Mouse (Mus musculus): ENCODE measurements around the gene Epha5. TPM values are rescaled to one million over a fixed set of nuclear protein-coding genes. Genes with fewer than 3 reads are reported as not detected.

Gene Epha5
- total RNA-seq, 2 experiments from 2014 or later, result 3.3 to 4.1 TPM

DNA sequence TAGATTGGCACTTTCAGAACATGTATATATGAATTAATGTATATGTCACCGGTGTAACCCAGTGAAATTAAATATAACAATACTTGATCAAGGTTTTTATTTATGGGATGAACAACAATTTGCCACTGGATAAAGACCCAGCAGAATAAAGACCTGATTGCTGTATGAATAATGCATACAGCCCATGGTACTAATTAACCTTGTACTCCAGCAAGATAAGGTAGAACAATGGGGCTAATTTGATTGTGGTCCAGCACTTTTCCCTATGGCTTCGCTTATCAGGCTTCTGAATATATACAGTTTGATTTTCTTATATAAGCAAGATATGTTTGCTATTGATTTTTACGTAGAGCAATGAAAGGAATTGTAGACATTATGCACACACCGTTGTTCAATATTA lies 103.6 kb downstream of the Epha5 start:
- DNase-seq (ENCODE audit: low spot score in 2 of 2), result no peak

GRCm38 (mm10) chr5:84298878-84299736 lies 118.1 kb downstream of the Epha5 start:
- no peak for DNase-seq (ENCODE audit: low spot score in 2 of 2)

DNA sequence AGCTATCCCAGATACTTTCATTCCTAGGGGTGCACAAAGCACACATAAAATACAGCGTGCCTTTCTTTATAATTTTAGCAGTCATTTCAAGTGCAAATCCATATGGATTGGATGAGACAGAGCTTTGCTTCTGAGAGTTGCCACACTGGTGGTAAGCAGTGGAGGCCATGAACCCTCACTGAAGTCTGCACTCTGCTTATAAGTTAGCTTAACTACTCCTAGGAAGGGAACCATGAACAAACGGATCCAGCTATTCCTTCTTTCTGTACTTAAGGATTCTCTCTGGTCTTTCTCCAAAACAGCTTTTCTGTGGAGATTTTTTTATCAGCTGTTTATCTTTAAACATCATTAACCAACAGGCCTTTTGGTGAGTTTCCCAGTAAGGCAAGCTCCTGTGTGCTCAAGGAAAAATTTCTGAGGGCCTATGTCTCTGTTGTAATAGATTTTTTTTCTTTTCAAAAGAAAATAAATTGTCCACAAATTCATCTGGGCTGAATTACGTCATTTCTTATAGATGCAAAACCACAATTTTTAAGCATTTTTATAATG lies 127.7 kb downstream of the Epha5 start:
- no peak for DNase-seq (ENCODE audit: low spot score in 2 of 2)

GRCm38 (mm10) chr5:84281290-84282017 lies 135.7 kb downstream of the Epha5 start:
- no peak for DNase-seq (ENCODE audit: low spot score in 2 of 2)

DNA sequence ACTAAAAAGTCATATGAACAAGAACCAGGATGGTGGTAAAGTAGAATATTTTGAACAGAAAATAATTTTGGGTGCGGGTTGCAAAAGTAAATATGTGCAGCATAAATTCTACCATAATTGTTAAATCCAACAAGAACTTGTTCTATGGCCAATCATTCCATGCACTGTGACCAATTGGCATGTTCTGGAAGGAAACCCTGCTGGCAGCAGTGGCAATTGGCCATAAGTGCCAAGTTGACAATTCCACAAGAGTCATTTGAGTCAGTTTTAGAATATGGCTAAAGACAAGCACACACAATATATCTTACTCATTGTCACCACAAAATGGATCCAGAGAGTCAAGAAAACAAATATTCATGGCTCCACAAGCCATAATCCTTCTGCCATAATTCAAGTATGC lies 140.2 kb downstream of the Epha5 start:
- DNase-seq (ENCODE audit: low spot score in 2 of 2), result no peak

DNA sequence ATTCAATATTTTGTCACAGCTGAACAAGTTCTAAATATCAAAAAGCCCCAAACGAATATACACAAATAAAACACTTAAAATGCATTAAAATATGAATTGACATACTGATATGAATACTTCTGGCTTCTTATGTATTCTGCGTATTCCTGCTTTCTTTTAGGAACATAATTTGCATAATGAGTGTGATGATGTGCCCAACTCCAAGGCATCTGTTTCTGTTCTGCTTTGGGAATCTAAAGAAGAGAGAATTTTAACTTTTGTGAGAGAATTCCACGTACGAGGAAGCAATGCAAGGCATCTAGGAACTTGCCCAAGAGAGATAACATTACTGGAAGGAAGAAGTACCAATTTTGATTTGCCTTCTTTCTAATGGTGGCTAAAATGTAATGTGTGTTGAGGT lies 151.8 kb downstream of the Epha5 start:
- no peak for DNase-seq (ENCODE audit: low spot score in 2 of 2)

- no peak for DNase-seq (ENCODE audit: low spot score in 2 of 2)
Observed at GRCm38 (mm10) chr5:84263999-84264398, 153.2 kb downstream of the Epha5 start.

DNA sequence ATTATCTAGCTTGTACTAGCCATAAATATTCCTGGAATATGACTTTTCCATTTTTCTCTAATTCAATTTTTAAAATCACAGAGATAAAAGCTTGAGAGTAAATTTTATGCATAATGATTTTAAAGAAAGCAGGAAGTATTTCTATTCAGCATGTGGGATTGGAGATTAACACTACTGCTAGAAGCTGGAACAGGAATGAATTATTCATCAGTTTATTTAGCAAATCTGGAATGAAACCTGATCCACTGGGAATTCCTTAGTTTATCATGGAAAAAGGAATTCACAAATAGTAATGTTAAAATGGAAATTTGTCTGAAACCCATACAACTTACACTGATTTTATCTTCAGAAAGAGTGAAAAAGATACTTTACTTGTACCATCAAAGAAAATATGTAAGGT lies 187.2 kb downstream of the Epha5 start:
- no peak for DNase-seq (ENCODE audit: low spot score in 2 of 2)

DNA sequence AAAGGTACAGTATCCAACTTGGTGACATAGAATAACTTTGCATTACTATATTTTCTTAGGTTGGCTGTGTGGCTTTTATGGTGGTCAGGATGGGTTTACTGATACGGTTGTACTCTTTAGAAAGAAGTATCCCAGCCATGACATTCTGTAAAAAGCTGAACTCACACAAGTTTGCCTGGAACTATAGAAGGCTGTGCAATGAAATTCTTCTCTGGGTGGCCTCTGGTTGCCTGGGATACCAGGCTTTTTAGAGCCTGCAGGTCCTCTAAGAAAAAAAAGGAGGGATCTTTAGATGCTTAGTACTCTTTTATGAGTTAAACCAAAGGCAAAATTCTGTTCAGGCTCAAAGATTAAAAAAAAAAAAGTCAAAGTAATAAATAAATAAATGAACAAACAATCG lies 208.6 kb downstream of the Epha5 start:
- DNase-seq (ENCODE audit: low spot score in 2 of 2), result no peak

DNA sequence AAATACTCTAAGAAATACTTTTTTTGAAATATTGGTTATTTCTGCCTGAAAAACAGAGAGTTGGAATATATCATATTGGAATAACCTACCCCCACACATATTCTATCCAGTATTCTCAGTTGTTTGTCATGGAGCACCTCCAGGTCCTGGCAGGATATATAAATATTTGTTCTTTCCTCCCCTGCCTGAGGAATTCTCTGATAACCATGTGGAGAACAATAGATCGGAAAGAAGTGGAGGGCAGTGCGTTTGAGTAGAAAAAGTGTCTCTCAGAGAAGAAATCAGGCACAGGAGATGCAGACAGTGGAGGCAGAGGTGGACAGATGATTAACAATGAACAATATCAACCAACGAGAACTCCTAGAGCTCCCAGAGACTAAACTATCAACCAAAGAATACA lies 223.8 kb downstream of the Epha5 start:
- no peak for DNase-seq (ENCODE audit: low spot score in 2 of 2)

GRCm38 (mm10) chr5:84184189-84184588 lies 233.0 kb downstream of the Epha5 start:
- DNase-seq (ENCODE audit: low spot score in 2 of 2), result no peak

GRCm38 (mm10) chr5:84153095-84153494 lies 264.1 kb downstream of the Epha5 start:
- DNase-seq (ENCODE audit: low spot score in 2 of 2), result no peak

DNA sequence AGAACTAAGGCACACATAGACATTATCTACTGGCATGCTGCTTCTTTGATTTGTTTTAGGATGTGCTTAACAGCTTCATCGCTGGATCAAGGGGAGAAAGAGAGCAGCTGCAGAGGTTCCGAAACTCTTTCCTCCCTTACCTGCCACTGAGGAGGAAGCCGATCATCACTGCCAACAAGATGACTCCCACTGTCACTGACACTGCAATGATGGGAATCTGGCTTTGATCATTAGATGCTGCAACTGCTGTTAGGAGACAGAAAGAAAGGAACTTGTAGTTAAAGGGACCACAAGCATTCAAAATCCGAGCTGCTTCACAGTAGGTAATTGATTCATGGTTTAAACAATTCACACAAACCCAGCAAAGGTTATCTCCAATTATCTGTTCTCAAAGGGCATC lies 275.0 kb downstream of the Epha5 start:
- no peak for DNase-seq (ENCODE audit: low spot score in 2 of 2)

DNA sequence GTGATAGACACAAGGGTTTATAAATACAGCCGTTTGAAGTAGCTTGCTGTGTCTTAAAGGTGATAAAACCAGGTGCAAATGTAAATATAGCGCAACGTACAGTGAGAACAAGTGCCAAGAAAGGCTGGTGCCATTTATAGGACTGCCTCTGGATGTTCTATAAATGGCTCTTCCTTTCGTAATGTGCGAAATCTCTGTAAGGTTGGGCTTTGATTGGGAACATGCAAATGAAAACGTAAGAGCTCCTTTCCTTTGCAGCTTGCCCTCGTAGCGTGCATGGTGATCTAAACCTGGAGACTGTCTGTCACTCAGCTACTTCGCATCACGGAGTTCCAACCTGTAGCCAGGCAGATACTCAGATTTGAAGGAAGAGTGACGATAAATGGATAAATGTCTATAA lies 321.2 kb downstream of the Epha5 start:
- DNase-seq (ENCODE audit: low spot score in 2 of 2), result no peak

GRCm38 (mm10) chr5:84081321-84081720 lies 335.9 kb downstream of the Epha5 start:
- no peak for DNase-seq (ENCODE audit: low spot score in 2 of 2)

DNA sequence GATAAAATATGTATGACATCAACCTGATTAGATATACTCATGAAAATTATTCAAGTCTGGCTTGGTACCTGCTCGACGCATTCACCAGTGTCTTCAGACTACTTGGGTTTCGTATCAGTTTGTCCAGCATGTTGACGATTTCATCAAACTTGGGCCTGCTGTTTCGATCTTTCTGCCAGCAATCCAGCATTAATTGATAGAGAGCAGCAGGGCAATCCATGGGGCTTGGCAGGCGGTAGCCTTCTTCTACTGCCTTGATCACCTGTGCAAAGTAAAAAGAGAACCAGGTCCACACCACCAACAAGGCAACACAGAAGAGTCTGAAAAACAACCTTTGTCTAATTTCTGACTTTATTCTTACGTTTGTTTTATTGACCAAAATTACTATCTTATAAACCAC lies 346.2 kb downstream of the Epha5 start:
- no peak for DNase-seq (ENCODE audit: low spot score in 2 of 2)

DNA sequence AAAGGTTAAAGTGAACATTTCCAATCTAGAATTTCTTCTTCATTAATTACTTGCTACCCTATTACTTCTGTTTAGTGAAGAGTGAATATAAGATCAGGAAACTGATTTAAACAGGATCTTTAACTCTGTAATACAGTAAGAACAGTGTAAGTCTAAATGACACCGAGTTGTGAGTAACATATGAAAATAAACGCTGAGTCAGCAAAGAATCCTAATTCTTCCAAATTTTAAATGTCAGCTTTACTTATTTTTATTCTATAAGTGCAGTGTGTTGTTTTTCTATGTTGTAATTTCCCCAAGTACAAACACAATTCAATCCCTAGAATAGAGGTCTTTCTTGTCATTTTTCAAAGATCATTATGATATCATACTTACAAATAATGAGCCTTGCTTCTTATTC lies 363.3 kb downstream of the Epha5 start:
- no peak for DNase-seq (ENCODE audit: low spot score in 2 of 2)

DNA sequence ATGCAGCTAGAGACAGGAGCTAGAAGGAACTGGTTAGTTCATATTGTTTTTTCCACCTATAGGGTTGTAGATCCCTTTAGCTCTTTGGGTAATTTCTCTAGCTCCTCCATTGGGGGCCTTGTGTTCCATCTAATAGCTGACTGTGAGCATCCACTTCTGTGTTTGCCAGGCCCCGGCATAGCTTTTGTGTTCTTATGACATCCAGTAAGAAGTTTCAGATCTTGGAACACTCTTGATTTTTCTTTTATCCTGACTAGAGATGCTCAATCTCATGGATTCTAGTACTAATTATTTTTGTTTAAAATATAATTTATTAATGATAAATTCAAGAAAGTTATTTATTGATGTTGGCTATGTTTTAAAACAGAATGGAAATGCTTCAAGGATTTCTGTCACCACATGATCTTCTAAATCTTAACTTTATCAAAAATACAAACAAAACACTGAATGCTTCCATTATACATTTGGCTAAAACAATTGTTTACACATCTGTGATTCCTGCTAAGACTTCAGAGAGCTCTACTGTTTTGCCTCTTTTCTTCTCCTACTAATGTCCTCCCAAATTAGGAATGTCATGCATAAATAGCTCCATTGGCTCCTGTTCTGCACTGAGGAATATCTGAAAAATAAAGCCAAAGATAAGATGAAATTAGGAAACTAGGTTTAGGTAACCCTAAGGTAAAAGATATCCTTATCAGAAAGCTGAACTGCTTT lies 379.8 kb downstream of the Epha5 start:
- DNase-seq (ENCODE audit: low spot score in 2 of 2), result no peak

Measured in adrenal gland, adult 18-20 months (tissue).